ENCODE assay signal across 12 mouse cellular contexts in the genomic region with DNA sequence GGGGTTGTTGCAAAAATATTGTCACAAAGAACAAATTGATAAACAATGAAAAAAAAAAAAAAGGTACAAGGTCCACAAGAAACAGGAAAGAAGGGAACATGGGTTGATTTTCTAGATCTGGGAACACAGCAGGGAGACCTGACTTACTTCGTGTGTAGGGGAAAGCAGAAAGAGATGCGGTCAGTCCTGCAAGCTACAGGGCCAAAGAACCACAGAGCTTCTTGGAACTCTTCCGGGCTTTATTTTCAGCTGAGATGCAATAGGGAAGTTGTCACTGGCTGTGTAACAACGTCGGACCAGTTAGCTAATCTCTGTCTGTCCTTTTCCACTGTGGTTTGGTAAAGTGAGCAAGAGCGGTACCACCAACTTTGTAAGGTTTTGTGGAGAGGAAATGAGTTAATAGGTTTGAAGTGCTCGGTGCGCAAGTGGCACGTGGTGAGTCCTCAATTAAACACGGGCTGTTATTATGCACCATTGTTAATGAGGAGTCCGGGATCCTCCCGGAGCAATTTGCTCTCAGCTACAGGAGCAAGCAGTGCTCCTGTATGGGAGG. TPM values are rescaled to one million over a fixed set of nuclear protein-coding genes. Genes with fewer than 3 reads are reported as not detected.
A peak's percentile ranks its signal among the peaks of the same experiment; 100 is the strongest.
DNase-seq lines count a peak whose midpoint lies in the region; ATAC-seq and TF ChIP-seq lines count a peak whose summit lies in the region.
"Had no signal": no experiment of that assay in that cellular context is flagged by ENCODE, and none has a peak within 500 bp of the region (broad histone marks: within the 10 kb centered on the region; RNA-seq: fewer than 3 reads in every experiment).

No protein-coding gene starts in this region.

- H3K9ac ChIP-seq in kidney, embryonic 15.5 days = no peak overlapping the region

- H3K4me3 ChIP-seq in layer of hippocampus, adult 2 months = no peak overlapping the region
- no peak overlapping the region for H3K4me3 ChIP-seq in kidney, embryonic 15.5 days (replicated peaks)

- H3K4me2 ChIP-seq in kidney, embryonic 15.5 days = no peak overlapping the region

- peak overlapping the region; percentile 51; the same call in 1 of the 2 replicates for H3K27ac ChIP-seq in layer of hippocampus, adult 2 months
- no peak overlapping the region for H3K27ac ChIP-seq in kidney, embryonic 15.5 days

- peak; percentile 49 for ATAC-seq in CD4-positive, CD25-positive, alpha-beta regulatory T cell, adult 4 months
- peak; percentile 42 for ATAC-seq in monocyte, adult 5-6 weeks (replicated peaks; ENCODE audit: insufficient number of reproducible peaks, low FRiP score, low TSS enrichment, poor library complexity, severe bottlenecking)
- ATAC-seq in megakaryocyte-erythroid progenitor cell, adult 5-6 weeks (replicated peaks; ENCODE audit: low FRiP score, low TSS enrichment, poor library complexity, severe bottlenecking) = no peak
- ATAC-seq in kidney, embryonic 15.5 days (replicated peaks; ENCODE audit: low FRiP score) = no peak

- 65% methylated on average over 12 of the region's 12 CpGs for WGBS in kidney, embryonic 15.5 days

- H3K27me3 ChIP-seq in kidney, embryonic 15.5 days = no peaks in the 10 kb centered on the region

- no peaks in the 10 kb centered on the region for H3K9me3 ChIP-seq in kidney, embryonic 15.5 days (replicated peaks)

- peaks cover 5% of the 10 kb centered on the region for H3K36me3 ChIP-seq in kidney, embryonic 15.5 days

- H3K4me1 ChIP-seq in kidney, embryonic 15.5 days = peaks cover 46% of the 10 kb centered on the region

- no peak for DNase-seq in layer of hippocampus, adult 2 months (ENCODE audit: low spot score in 2 of 2)
- no peak for DNase-seq in layer of hippocampus, adult 8-10 months (ENCODE audit: low spot score in 2 of 2)
- peak; percentile 89 for DNase-seq in induced T-regulatory cell, adult 2 months (ENCODE audit: low read depth)
- DNase-seq in gastrocnemius, adult 18-20 months (ENCODE audit: low spot score) = no peak
- DNase-seq: adrenal gland, adult 2 months had no signal

- no peak for TF ChIP-seq CTCF in layer of hippocampus, adult 2 months (conservative IDR thresholded peaks at IDR 0.05)

RNA-seq across cellular contexts. Expression of a gene that starts 6.8 kb away (rescaled TPM):
- total RNA-seq in layer of hippocampus, adult 2 months (2021) = 10 to 100 TPM; 34.7 to 37.5 TPM
- total RNA-seq in layer of hippocampus, adult 8-10 months (2022) = 10 to 100 TPM; 38.4 to 46.7 (median 43.0) TPM
- polyA plus RNA-seq in CD4-positive, CD25-positive, alpha-beta regulatory T cell, adult 4 months (2017; shearing (Covaris generic)) = 100 to 1,000 TPM; 110 to 150 TPM
- 332 to 455 TPM (median 337 TPM) in 3 replicates for total RNA-seq in monocyte, adult 5-6 weeks (2017)
- 151 and 213 TPM in 2 replicates for total RNA-seq in megakaryocyte-erythroid progenitor cell, adult 5-6 weeks (2014; fragmentation: Nextera tagmentation)
- total RNA-seq in megakaryocyte-erythroid progenitor cell, adult 5-6 weeks (2017) = 158 and 213 TPM in 2 replicates
- total RNA-seq in gastrocnemius, adult 18-20 months (2021) = 1 to 10 TPM; 6.4 to 9.8 TPM
- polyA plus RNA-seq in kidney, embryonic 15.5 days (2015; fragmentation: Nextera tagmentation; extraction: Ambion mirVana) = 27.2 and 27.9 TPM in 2 replicates

RNA-seq across cellular contexts. Expression of a gene that starts 26.1 kb away (rescaled TPM):
- not detected for total RNA-seq in layer of hippocampus, adult 2 months (2021)
- total RNA-seq in layer of hippocampus, adult 8-10 months (2022) = not detected
- 1 to 10 TPM in 1 of 2 experiments, under 1 TPM in 1; 0.79 to 1.4 TPM for polyA plus RNA-seq in CD4-positive, CD25-positive, alpha-beta regulatory T cell, adult 4 months (2017; shearing (Covaris generic))
- total RNA-seq in monocyte, adult 5-6 weeks (2017) = not detected in 3 replicates
- total RNA-seq in megakaryocyte-erythroid progenitor cell, adult 5-6 weeks (2014; fragmentation: Nextera tagmentation) = not detected in 2 replicates
- total RNA-seq in megakaryocyte-erythroid progenitor cell, adult 5-6 weeks (2017) = not detected in 2 replicates
- total RNA-seq in gastrocnemius, adult 18-20 months (2021) = not detected
- polyA plus RNA-seq in kidney, embryonic 15.5 days (2015; fragmentation: Nextera tagmentation; extraction: Ambion mirVana) = not detected in 2 replicates
- total RNA-seq: adrenal gland, adult 2 months; heart, postnatal 36 days; layer of hippocampus, postnatal 25 days had no signal
- polyA plus RNA-seq: adrenal gland, adult 2 months; forebrain, embryonic 16.5 days had no signal

RNA-seq across cellular contexts. Expression of a gene that starts 36.9 kb away (rescaled TPM):
- not detected for total RNA-seq in layer of hippocampus, adult 2 months (2021)
- not detected for total RNA-seq in layer of hippocampus, adult 8-10 months (2022)
- polyA plus RNA-seq in CD4-positive, CD25-positive, alpha-beta regulatory T cell, adult 4 months (2017; shearing (Covaris generic)) = not detected
- not detected in 3 replicates for total RNA-seq in monocyte, adult 5-6 weeks (2017)
- not detected in 2 replicates for total RNA-seq in megakaryocyte-erythroid progenitor cell, adult 5-6 weeks (2014; fragmentation: Nextera tagmentation)
- not detected in 2 replicates for total RNA-seq in megakaryocyte-erythroid progenitor cell, adult 5-6 weeks (2017)
- total RNA-seq in gastrocnemius, adult 18-20 months (2021) = not detected
- polyA plus RNA-seq in kidney, embryonic 15.5 days (2015; fragmentation: Nextera tagmentation; extraction: Ambion mirVana) = not detected in 2 replicates
- total RNA-seq: heart, postnatal 36 days; layer of hippocampus, postnatal 25 days had no signal
- polyA plus RNA-seq: forebrain, embryonic 16.5 days had no signal

RNA-seq across cellular contexts. Expression of a gene that starts 40.5 kb away (rescaled TPM):
- total RNA-seq in layer of hippocampus, adult 2 months (2021) = 1 to 10 TPM; 3.7 to 5.9 TPM
- 1 to 10 TPM; 3.5 to 6.1 (median 4.1) TPM for total RNA-seq in layer of hippocampus, adult 8-10 months (2022)
- polyA plus RNA-seq in CD4-positive, CD25-positive, alpha-beta regulatory T cell, adult 4 months (2017; shearing (Covaris generic)) = not detected
- total RNA-seq in monocyte, adult 5-6 weeks (2017) = not detected in 3 replicates
- total RNA-seq in megakaryocyte-erythroid progenitor cell, adult 5-6 weeks (2014; fragmentation: Nextera tagmentation) = not detected in 2 replicates
- not detected in 2 replicates for total RNA-seq in megakaryocyte-erythroid progenitor cell, adult 5-6 weeks (2017)
- total RNA-seq in gastrocnemius, adult 18-20 months (2021) = not detected
- polyA plus RNA-seq in kidney, embryonic 15.5 days (2015; fragmentation: Nextera tagmentation; extraction: Ambion mirVana) = not detected in 2 replicates
- total RNA-seq: adrenal gland, adult 2 months; heart, postnatal 36 days had no signal
- polyA plus RNA-seq: adrenal gland, adult 2 months; forebrain, embryonic 16.5 days had no signal

RNA-seq across cellular contexts. Expression of a gene that starts 41.1 kb away (rescaled TPM):
- total RNA-seq in layer of hippocampus, adult 2 months (2021) = under 1 TPM in 1 of 2 experiments, not detected in 1; 0.12 TPM
- total RNA-seq in layer of hippocampus, adult 8-10 months (2022) = under 1 TPM in 3 of 4 experiments, not detected in 1; 0.12 to 0.36 (median 0.32) TPM
- polyA plus RNA-seq in CD4-positive, CD25-positive, alpha-beta regulatory T cell, adult 4 months (2017; shearing (Covaris generic)) = not detected
- total RNA-seq in monocyte, adult 5-6 weeks (2017) = not detected in 3 replicates
- 0.52 and 1.7 TPM in 2 replicates for total RNA-seq in megakaryocyte-erythroid progenitor cell, adult 5-6 weeks (2014; fragmentation: Nextera tagmentation)
- total RNA-seq in megakaryocyte-erythroid progenitor cell, adult 5-6 weeks (2017) = 1.3 TPM in 1 of 2 replicates, not detected in the other
- under 1 TPM; 0.24 to 0.37 TPM for total RNA-seq in gastrocnemius, adult 18-20 months (2021)
- 0.08 and 0.22 TPM in 2 replicates for polyA plus RNA-seq in kidney, embryonic 15.5 days (2015; fragmentation: Nextera tagmentation; extraction: Ambion mirVana)
- total RNA-seq: heart, postnatal 36 days had no signal

Comparison
In these comparisons a context has a peak if more than half of its experiments do, and no peak if none do; other contexts are left out.
1. ATAC-seq: peak in CD4-positive, CD25-positive, alpha-beta regulatory T cell, adult 4 months (single experiment) and monocyte, adult 5-6 weeks (single experiment); none in megakaryocyte-erythroid progenitor cell, adult 5-6 weeks (single experiment) and kidney, embryonic 15.5 days (single experiment).